Comparison of ENCODE assay signal across 17 mouse cellular contexts in genomic region chr10:121070742-121071141, GRCm38 (mm10). TPM values are rescaled to one million over a fixed set of nuclear protein-coding genes. Genes with fewer than 3 reads are reported as not detected.
DNase-seq lines count a peak whose midpoint lies in the region; ATAC-seq and TF ChIP-seq lines count a peak whose summit lies in the region.
"Had no signal": no experiment of that assay in that cellular context is flagged by ENCODE, and none has a peak within 500 bp of the region (broad histone marks: within the 10 kb centered on the region; RNA-seq: fewer than 3 reads in every experiment).

No protein-coding gene starts in this region.

- peak; percentile 42 for TF ChIP-seq CTCF in heart, postnatal 0 days (IDR thresholded peaks at IDR 0.05; ENCODE audit: low read depth)
- TF ChIP-seq CTCF in lung, postnatal 0 days (IDR thresholded peaks at IDR 0.05), result peak; percentile 56

- H3K9me3 ChIP-seq in heart, postnatal 0 days (replicated peaks; ENCODE audit: control insufficient read depth, low read length), result no peaks in the 10 kb centered on the region
- no peaks in the 10 kb centered on the region for H3K9me3 ChIP-seq in lung, postnatal 0 days (ENCODE audit: low read length)
- no peaks in the 10 kb centered on the region for H3K9me3 ChIP-seq in forebrain, embryonic 14.5 days (replicated peaks; ENCODE audit: control insufficient read depth, low read length)
- H3K9me3 ChIP-seq: forebrain, embryonic 13.5 days; heart, embryonic 15.5 days; hindbrain, embryonic 15.5 days; kidney, embryonic 15.5 days; liver, embryonic 15.5 days had no signal

- H3K27me3 ChIP-seq in heart, postnatal 0 days (ENCODE audit: control insufficient read depth, insufficient read depth, low read length), result no peaks in the 10 kb centered on the region
- no peaks in the 10 kb centered on the region for H3K27me3 ChIP-seq in lung, postnatal 0 days (replicated peaks; ENCODE audit: insufficient read depth, low read length)
- H3K27me3 ChIP-seq in forebrain, embryonic 14.5 days (replicated peaks; ENCODE audit: control insufficient read depth, insufficient read depth, low read length), result 0 out of 2 replicates have a peak, but pooled peaks cover 4% of the 10 kb centered on the region
- H3K27me3 ChIP-seq: forebrain, embryonic 13.5 days; heart, embryonic 15.5 days; liver, embryonic 15.5 days had no signal

- H3K36me3 ChIP-seq in heart, postnatal 0 days (replicated peaks; ENCODE audit: control insufficient read depth, insufficient read depth, low read length), result no peaks in the 10 kb centered on the region
- H3K36me3 ChIP-seq in lung, postnatal 0 days (ENCODE audit: insufficient read depth, low read length), result no peaks in the 10 kb centered on the region
- H3K36me3 ChIP-seq in forebrain, embryonic 14.5 days (ENCODE audit: control insufficient read depth, insufficient read depth, low read length), result no peaks in the 10 kb centered on the region
- H3K36me3 ChIP-seq: heart, embryonic 15.5 days; hindbrain, embryonic 15.5 days; kidney, embryonic 15.5 days; liver, embryonic 15.5 days had no signal

- no peaks in the 10 kb centered on the region for H3K4me1 ChIP-seq in heart, postnatal 0 days (ENCODE audit: control insufficient read depth, insufficient read depth)
- H3K4me1 ChIP-seq in lung, postnatal 0 days (ENCODE audit: insufficient read depth, low read depth, low read length), result no peaks in the 10 kb centered on the region
- no peaks in the 10 kb centered on the region for H3K4me1 ChIP-seq in forebrain, embryonic 14.5 days (ENCODE audit: control insufficient read depth, insufficient read depth, low read length)
- H3K4me1 ChIP-seq: forebrain, embryonic 13.5 days; heart, embryonic 15.5 days; hindbrain, embryonic 15.5 days; liver, embryonic 15.5 days had no signal

- no peak overlapping the region for H3K4me2 ChIP-seq in heart, postnatal 0 days (ENCODE audit: low read depth, low read length)
- H3K4me2 ChIP-seq in lung, postnatal 0 days (replicated peaks; ENCODE audit: low read depth, low read length), result no peak overlapping the region
- no peak overlapping the region for H3K4me2 ChIP-seq in forebrain, embryonic 14.5 days (ENCODE audit: low read length)
- H3K4me2 ChIP-seq: forebrain, embryonic 13.5 days; heart, embryonic 15.5 days; hindbrain, embryonic 15.5 days; kidney, embryonic 15.5 days; liver, embryonic 15.5 days had no signal

- peak; percentile 30 for DNase-seq in heart, postnatal 0 days (ENCODE audit: low spot score)
- DNase-seq in heart, adult 8-10 months (ENCODE audit: low spot score), result no peak
- peak; percentile 41 for DNase-seq in lung, postnatal 0 days (ENCODE audit: low spot score)
- DNase-seq in lung, postnatal 4 days, result no peak
- DNase-seq in R1 (ENCODE audit: low read depth, low spot score), result peak; percentile 37
- peak; percentile 40 for DNase-seq in retina, postnatal 1 day
- DNase-seq in kidney, adult 8-10 months, result no peak
- DNase-seq in forebrain, embryonic 14.5 days (ENCODE audit: low spot score), result no peak
- DNase-seq: adrenal gland, postnatal 14 days; layer of hippocampus, adult 9-11 months; left cerebral cortex, postnatal 4 days; right cerebral cortex, postnatal 4 days had no signal

- H3K9ac ChIP-seq in heart, postnatal 0 days (replicated peaks; ENCODE audit: low read depth, low read length), result no peak overlapping the region
- no peak overlapping the region for H3K9ac ChIP-seq in lung, postnatal 0 days (replicated peaks; ENCODE audit: low read depth)
- H3K9ac ChIP-seq in forebrain, embryonic 14.5 days (ENCODE audit: low read length), result no peak overlapping the region
- H3K9ac ChIP-seq: forebrain, embryonic 13.5 days; heart, embryonic 15.5 days; hindbrain, embryonic 15.5 days; kidney, embryonic 15.5 days; liver, embryonic 15.5 days had no signal

- ATAC-seq in heart, postnatal 0 days (ENCODE audit: insufficient read depth, low read depth), result no peak
- ATAC-seq in lung, postnatal 0 days, result no peak
- no peak for ATAC-seq in forebrain, embryonic 14.5 days
- ATAC-seq: forebrain, embryonic 13.5 days had no signal

- TF ChIP-seq EP300 in heart, postnatal 0 days (IDR thresholded peaks at IDR 0.05; ENCODE audit: low read depth), result no peak
- TF ChIP-seq EP300 in lung, postnatal 0 days (IDR thresholded peaks at IDR 0.05), result no peak

- no peak overlapping the region for H3K4me3 ChIP-seq in heart, postnatal 0 days (ENCODE audit: low read depth, low read length)
- no peak overlapping the region for H3K4me3 ChIP-seq in lung, postnatal 0 days (ENCODE audit: low read depth, low read length)
- H3K4me3 ChIP-seq in forebrain, embryonic 14.5 days (ENCODE audit: low read depth, low read length), result no peak overlapping the region
- H3K4me3 ChIP-seq: forebrain, embryonic 13.5 days; heart, embryonic 15.5 days; hindbrain, embryonic 15.5 days; kidney, embryonic 15.5 days; liver, embryonic 15.5 days had no signal

- no peak overlapping the region for H3K27ac ChIP-seq in heart, postnatal 0 days (ENCODE audit: low read depth)
- no peak overlapping the region for H3K27ac ChIP-seq in lung, postnatal 0 days (ENCODE audit: low read length)
- H3K27ac ChIP-seq in forebrain, embryonic 14.5 days (ENCODE audit: low read depth, low read length), result no peak overlapping the region
- H3K27ac ChIP-seq: forebrain, embryonic 13.5 days; heart, embryonic 15.5 days; hindbrain, embryonic 15.5 days; kidney, embryonic 15.5 days; liver, embryonic 15.5 days had no signal

- WGBS in heart, postnatal 0 days, result 60% methylated on average over 7 of the region's 7 CpGs
- WGBS in lung, postnatal 0 days, result 68% methylated on average over 7 of the region's 7 CpGs
- 68% methylated on average over 7 of the region's 7 CpGs for WGBS in forebrain, embryonic 14.5 days

RNA-seq across cellular contexts. Expression of gene Wif1, which starts 37.0 kb away (rescaled TPM):
- total RNA-seq in heart, postnatal 0 days (2014; rRNA removed; ENCODE audit: low replicate concordance), result 5.5 and 7.3 TPM in 2 replicates
- polyA plus RNA-seq in heart, postnatal 0 days (2015; fragmentation: Nextera tagmentation; extraction: Ambion mirVana), result 7.6 and 10.7 TPM in 2 replicates
- total RNA-seq in heart, adult 8-10 months (2022), result 1 to 10 TPM; 2.2 to 5.2 (median 3.0) TPM
- 9.0 and 10.2 TPM in 2 replicates for polyA plus RNA-seq in lung, postnatal 0 days (2015; fragmentation: Nextera tagmentation; extraction: Ambion mirVana)
- polyA plus RNA-seq in forebrain, embryonic 14.5 days (2014; fragmentation: Nextera tagmentation; extraction: Ambion mirVana), result 5.0 and 5.8 TPM in 2 replicates

Comparison
In these comparisons a context has a peak if more than half of its experiments do, and no peak if none do; other contexts are left out.
1. DNase-seq: peak in heart, postnatal 0 days (single experiment), lung, postnatal 0 days (single experiment), R1 (single experiment) and retina, postnatal 1 day (single experiment); none in heart, adult 8-10 months (single experiment), lung, postnatal 4 days (0 of 2), kidney, adult 8-10 months (0 of 2) and forebrain, embryonic 14.5 days (single experiment).